Mouse (Mus musculus) myocyte (in vitro differentiated cells): Measurements from ENCODE around the gene Prss57. TPM values are rescaled to one million over a fixed set of nuclear protein-coding genes. Genes with fewer than 3 reads are reported as not detected.
A peak's percentile ranks its signal among the peaks of the same experiment; 100 is the strongest.

ENCODE experiments used
- H3K27me3 ChIP-seq: one replicate; pipeline ENCODE4 v1.6.1; 2011; ENCODE audit not compliant: control insufficient read depth, insufficient read depth, insufficient read length
- H3K36me3 ChIP-seq: one replicate; pipeline ENCODE4 v1.6.1; 2011; ENCODE audit not compliant: control insufficient read depth, insufficient read depth
- H3K4me2 ChIP-seq: one replicate; pipeline ENCODE4 v1.6.1; 2011; ENCODE audit warnings: low read depth, control low read depth
- H3K4me3 ChIP-seq: one replicate; pipeline ENCODE4 v1.5.1; 2011; ENCODE audit warnings: mild to moderate bottlenecking, control low read depth, moderate library complexity
- H3K79me2 ChIP-seq: one replicate; pipeline ENCODE4 v1.6.1; 2011; ENCODE audit not compliant: control insufficient read depth, insufficient read depth
- H3ac ChIP-seq: one replicate; pipeline ENCODE4 v1.6.1; 2011; ENCODE audit not compliant: control insufficient read depth, insufficient read length
- CEBPB ChIP-seq: IDR thresholded peaks from 2 replicates; pipeline ENCODE4 v1.6.1; 2011; ENCODE audit warnings: mild to moderate bottlenecking, moderate library complexity; ENCODE audit not compliant: poor library complexity, insufficient read depth, severe bottlenecking
- E2F4 ChIP-seq: IDR thresholded peaks from one replicate; pipeline ENCODE4 v1.6.1; 2011; ENCODE audit warnings: mild to moderate bottlenecking, control low read depth, moderate library complexity; ENCODE audit not compliant: insufficient read depth
- MAX ChIP-seq: IDR thresholded peaks from one replicate; pipeline ENCODE4 v1.6.1; 2011; ENCODE audit warnings: low read depth, mild to moderate bottlenecking, control low read depth
- MYOD1 ChIP-seq, 3 experiments: IDR thresholded peaks; one replicate each; pipeline ENCODE4 v1.6.1; 2011; ENCODE audit warnings: control low read depth in 2 of 3, low read depth in 2 of 3, mild to moderate bottlenecking in 2 of 3, moderate library complexity in 1 of 3; ENCODE audit not compliant: insufficient read length in 2 of 3, control insufficient read depth in 1 of 3
- MYOG ChIP-seq, 3 experiments: IDR thresholded peaks; one replicate each; pipeline ENCODE4 v1.6.1; 2011; ENCODE audit warnings: control low read depth in 2 of 3, low read depth in 2 of 3, mild to moderate bottlenecking in 2 of 3; ENCODE audit not compliant: insufficient read length in 2 of 3, control insufficient read depth in 1 of 3, insufficient read depth in 1 of 3
- POLR2A ChIP-seq: IDR thresholded peaks from one replicate; pipeline ENCODE4 v1.6.1; 2011; ENCODE audit warnings: low read depth, mild to moderate bottlenecking, control low read depth, moderate library complexity; ENCODE audit not compliant: insufficient read length
- POLR2AphosphoS2 ChIP-seq: IDR thresholded peaks from one replicate; pipeline ENCODE4 v1.6.1; 2011; ENCODE audit warnings: low read depth, control low read depth; ENCODE audit not compliant: insufficient read length
- REST ChIP-seq: IDR thresholded peaks from one replicate; pipeline ENCODE4 v1.6.1; 2011; ENCODE audit warnings: mild to moderate bottlenecking, control low read depth, moderate library complexity; ENCODE audit not compliant: insufficient read depth, insufficient read length
- SRF ChIP-seq: IDR thresholded peaks from one replicate; pipeline ENCODE4 v1.6.1; 2011; ENCODE audit warnings: low read depth; ENCODE audit not compliant: control insufficient read depth, insufficient read length
- TCF12 ChIP-seq: IDR thresholded peaks from one replicate; pipeline ENCODE4 v1.6.1; 2011; ENCODE audit warnings: mild to moderate bottlenecking, control low read depth; ENCODE audit not compliant: poor library complexity, insufficient read depth, severe bottlenecking
- TCF3 ChIP-seq: IDR thresholded peaks from one replicate; pipeline ENCODE4 v1.6.1; 2011; ENCODE audit warnings: low read depth, control low read depth; ENCODE audit not compliant: insufficient read length
- USF1 ChIP-seq: IDR thresholded peaks from one replicate; pipeline ENCODE4 v1.6.1; 2011; ENCODE audit warnings: low read depth, mild to moderate bottlenecking, control low read depth, moderate library complexity
- polyA plus RNA-seq: library from polyadenylated mRNA; unstranded; fragments of >200 nt; fragmentation: generic; extraction: Trizol; gene quantifications from one replicate; pipeline ENCODE4 v1.2.1, GENCODE M21; 2012; ENCODE audit warnings: missing spikeins

The Prss57 gene
- polyA plus RNA-seq, 1 experiment: 0.07 TPM

- no peak overlapping the region for H3K4me2 ChIP-seq
- H3K4me3 ChIP-seq: no peak overlapping the region
- H3K79me2 ChIP-seq: no peaks in the 10 kb centered on the region
- TF ChIP-seq MYOG (IDR thresholded peaks at IDR 0.05; ENCODE audit: control insufficient read depth in 1 of 3, insufficient read depth in 1 of 3, insufficient read length in 2 of 3, low read depth in 2 of 3): no peak
- TF ChIP-seq TCF12: no peak
- no peak for TF ChIP-seq SRF
- no peak for TF ChIP-seq MAX
- no peak for TF ChIP-seq USF1
- TF ChIP-seq TCF3: no peak
- TF ChIP-seq MYOD1 (IDR thresholded peaks at IDR 0.05; ENCODE audit: control insufficient read depth in 1 of 3, insufficient read length in 2 of 3, low read depth in 2 of 3): no peak
- no peak for TF ChIP-seq REST
- no peak for TF ChIP-seq E2F4
- no peak for TF ChIP-seq POLR2AphosphoS2
- TF ChIP-seq CEBPB: no peak
- no peak for TF ChIP-seq POLR2A
- no peak overlapping the region for H3ac ChIP-seq
- H3K36me3 ChIP-seq: peaks cover 7% of the 10 kb centered on the region
- H3K27me3 ChIP-seq: no peaks in the 10 kb centered on the region
Measured at GRCm38 (mm10) chr10:79805636-79806035, 14.9 kb upstream of the Prss57 start.

DNA sequence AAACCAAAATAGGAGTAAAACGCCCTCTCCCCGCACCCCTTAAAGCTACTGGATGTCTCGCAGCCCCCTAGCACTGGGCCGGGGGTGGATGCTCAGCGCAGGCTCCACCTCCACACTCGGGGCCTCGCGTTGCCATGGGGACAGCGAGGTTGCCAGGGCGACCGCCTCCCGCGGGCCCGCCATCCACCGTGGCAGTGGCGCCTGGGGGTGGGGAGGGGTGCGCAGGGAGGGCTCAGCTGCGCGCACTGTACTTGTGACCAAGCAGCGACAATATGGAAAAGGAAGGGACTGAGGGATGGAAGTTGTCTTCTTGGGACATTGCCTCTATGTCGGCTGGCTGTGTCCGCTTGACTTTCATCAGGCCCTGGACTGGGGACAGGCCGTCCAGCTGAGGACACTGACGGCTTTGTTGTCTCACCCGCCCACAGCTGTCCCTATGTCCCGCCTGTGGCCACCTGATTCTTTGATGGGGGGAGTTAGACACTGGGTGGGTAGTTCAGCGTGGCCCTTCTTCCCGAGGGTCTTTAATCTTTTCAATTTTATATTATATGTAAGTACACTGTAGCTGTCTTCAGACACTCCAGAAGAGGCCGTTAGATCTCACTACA is 13.1 kb upstream of the Prss57 start:
- no peak for TF ChIP-seq CEBPB
- no peak for TF ChIP-seq MYOG (IDR thresholded peaks at IDR 0.05; ENCODE audit: control insufficient read depth in 1 of 3, insufficient read depth in 1 of 3, insufficient read length in 2 of 3, low read depth in 2 of 3)
- no peak for TF ChIP-seq TCF3
- TF ChIP-seq POLR2AphosphoS2: no peak
- TF ChIP-seq USF1: no peak
- TF ChIP-seq SRF: no peak
- no peak for TF ChIP-seq POLR2A
- TF ChIP-seq E2F4: no peak
- no peak for TF ChIP-seq REST
- no peak for TF ChIP-seq MAX
- TF ChIP-seq MYOD1 (IDR thresholded peaks at IDR 0.05; ENCODE audit: control insufficient read depth in 1 of 3, insufficient read length in 2 of 3, low read depth in 2 of 3): no peak
- no peak for TF ChIP-seq TCF12
- no peak overlapping the region for H3ac ChIP-seq
- no peak overlapping the region for H3K4me2 ChIP-seq
- no peaks in the 10 kb centered on the region for H3K27me3 ChIP-seq
- H3K36me3 ChIP-seq: peaks cover 5% of the 10 kb centered on the region
- H3K4me3 ChIP-seq: no peak overlapping the region
- H3K79me2 ChIP-seq: peaks cover 8% of the 10 kb centered on the region

- Histone ChIP-seq H3ac (no peak overlapping the region), H3K36me3 (no peaks in the 10 kb centered on the region), H3K79me2 (peaks cover 21% of the 10 kb centered on the region), H3K4me3 (no peak overlapping the region), H3K4me2 (peak overlapping the region; percentile 38), H3K27me3 (no peaks in the 10 kb centered on the region)
- TF ChIP-seq CEBPB (peak; percentile 57), TCF3 (no peak)
Measured at GRCm38 (mm10) chr10:79802331-79802971, 11.7 kb upstream of the Prss57 start.

GRCm38 (mm10) chr10:79801837-79802236 is 11.1 kb upstream of the Prss57 start:
- H3ac ChIP-seq: no peak overlapping the region
- H3K79me2 ChIP-seq: peaks cover 21% of the 10 kb centered on the region
- no peak overlapping the region for H3K4me3 ChIP-seq
- no peaks in the 10 kb centered on the region for H3K27me3 ChIP-seq
- H3K4me2 ChIP-seq: peak overlapping the region; percentile 38
- no peak for TF ChIP-seq USF1
- TF ChIP-seq REST: no peak
- no peak for TF ChIP-seq POLR2AphosphoS2
- no peak for TF ChIP-seq POLR2A
- TF ChIP-seq SRF: no peak
- TF ChIP-seq E2F4: no peak
- no peaks in the 10 kb centered on the region for H3K36me3 ChIP-seq

GRCm38 (mm10) chr10:79800508-79800907 is 9.7 kb upstream of the Prss57 start:
- Histone ChIP-seq H3K27me3 (no peaks in the 10 kb centered on the region), H3K79me2 (peaks cover 21% of the 10 kb centered on the region), H3K4me2 (no peak overlapping the region), H3ac (no peak overlapping the region), H3K36me3 (no peaks in the 10 kb centered on the region), H3K4me3 (no peak overlapping the region)
- TF ChIP-seq TCF12: no peak
- TF ChIP-seq MYOD1 (IDR thresholded peaks at IDR 0.05; ENCODE audit: control insufficient read depth in 1 of 3, insufficient read length in 2 of 3, low read depth in 2 of 3): no peak
- no peak for TF ChIP-seq CEBPB
- TF ChIP-seq SRF: no peak
- TF ChIP-seq TCF3: no peak
- TF ChIP-seq E2F4: no peak
- no peak for TF ChIP-seq REST
